Mouse (Mus musculus) adrenal gland, postnatal 4 days (tissue): ENCODE data around the gene Gatd1. TPM values are rescaled to one million over a fixed set of nuclear protein-coding genes. Genes with fewer than 3 reads are reported as not detected.

ENCODE experiments used
- DNase-seq, 2 experiments: peaks; one replicate each; pipeline ENCODE4 v3.0.0; 2021 to 2022; ENCODE audit warnings: low spot score in 2 of 2, mixed read lengths in 2 of 2
- total RNA-seq, 2 experiments: library from RNA; stranded (reverse); gene quantifications; 2 replicates each; pipeline ENCODE4 v1.2.3; 2021

The Gatd1 gene
- total RNA-seq, 2 experiments from 2014 or later: 44.9 to 50.6 TPM

DNA sequence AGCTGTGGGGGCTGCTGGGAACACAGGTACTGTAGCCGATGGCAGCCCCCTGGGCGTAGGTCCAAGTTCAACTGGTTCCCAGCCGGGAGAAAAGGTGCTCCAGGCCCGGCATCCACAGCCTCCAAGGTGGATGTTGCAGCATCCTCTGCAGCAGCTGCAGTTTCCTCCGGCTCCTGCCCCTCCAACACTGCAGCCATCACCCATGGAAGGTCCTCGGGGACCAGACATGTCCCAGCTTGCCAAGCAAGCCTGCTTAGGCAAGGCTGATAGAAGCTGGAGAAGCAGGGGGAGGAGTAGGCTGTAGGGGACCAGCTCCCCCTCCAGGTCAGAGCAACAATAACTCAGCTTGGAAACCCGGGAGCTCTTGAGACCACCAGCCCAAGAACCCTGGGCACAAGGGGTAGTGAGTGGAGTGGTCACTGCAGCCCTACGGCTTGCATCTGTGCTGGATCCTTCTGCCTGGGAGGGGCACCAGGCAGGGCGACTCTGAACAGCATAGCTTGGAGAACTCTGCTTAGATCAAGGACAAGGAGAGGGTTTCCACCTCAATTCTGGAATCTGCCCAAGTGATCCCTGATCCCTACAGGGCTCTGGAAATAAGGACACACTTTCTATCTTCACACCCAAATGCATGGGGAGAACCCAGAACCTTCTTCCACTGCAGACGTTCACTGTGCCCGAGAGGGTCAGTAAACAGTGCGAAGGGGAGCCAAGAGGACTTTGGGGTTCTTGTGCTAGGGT is 29.3 kb upstream of the Gatd1 start:
- no peak for DNase-seq

DNA sequence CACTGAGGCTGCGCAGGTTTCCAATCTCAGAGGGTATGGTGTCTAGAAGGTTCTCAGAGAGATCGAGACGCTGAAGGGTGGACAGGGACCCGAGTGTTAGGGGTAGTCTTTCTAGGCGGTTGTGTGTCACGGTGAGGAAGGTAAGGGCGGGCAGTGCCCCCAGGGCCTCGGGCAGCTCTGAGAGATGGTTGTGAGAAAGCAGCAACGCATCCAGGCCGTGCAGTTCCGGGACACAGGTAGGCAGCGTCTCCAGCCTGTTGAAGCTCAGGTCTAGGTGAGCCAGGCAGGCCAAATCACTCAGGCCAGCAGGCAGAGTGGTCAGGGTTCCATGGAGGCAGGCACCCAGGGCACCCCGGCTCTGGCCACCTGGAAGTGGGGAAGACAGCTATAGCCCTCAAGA is 28.3 kb upstream of the Gatd1 start:
- DNase-seq: no peak

GRCm38 (mm10) chr7:141441460-141441859 is 27.5 kb upstream of the Gatd1 start:
- DNase-seq: no peak

DNA sequence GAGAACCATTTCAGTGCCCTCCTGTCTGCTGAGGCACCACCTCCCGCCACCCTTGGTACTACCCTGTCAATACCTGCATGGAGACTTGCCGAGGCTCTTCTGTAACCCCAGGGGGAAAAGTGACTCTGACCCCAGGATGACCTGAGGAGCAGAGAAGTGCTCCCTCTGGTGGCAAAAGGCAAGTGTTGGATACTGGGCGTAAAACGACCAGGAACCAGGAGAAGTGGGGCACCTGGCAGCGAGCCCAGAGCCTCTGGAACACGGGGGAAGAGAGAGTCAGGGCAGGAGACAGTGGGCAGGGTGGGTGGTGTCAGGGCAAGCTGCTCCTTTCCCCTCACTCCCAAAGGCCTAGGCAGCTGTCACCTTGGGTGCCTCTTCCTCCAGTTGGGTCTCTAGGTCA is 26.7 kb upstream of the Gatd1 start:
- DNase-seq: peak in 1 of 2 experiments; percentile 47

- DNase-seq: no peak
These were observed 25.9 kb upstream of the Gatd1 start for GRCm38 (mm10) chr7:141439811-141440210.

DNA sequence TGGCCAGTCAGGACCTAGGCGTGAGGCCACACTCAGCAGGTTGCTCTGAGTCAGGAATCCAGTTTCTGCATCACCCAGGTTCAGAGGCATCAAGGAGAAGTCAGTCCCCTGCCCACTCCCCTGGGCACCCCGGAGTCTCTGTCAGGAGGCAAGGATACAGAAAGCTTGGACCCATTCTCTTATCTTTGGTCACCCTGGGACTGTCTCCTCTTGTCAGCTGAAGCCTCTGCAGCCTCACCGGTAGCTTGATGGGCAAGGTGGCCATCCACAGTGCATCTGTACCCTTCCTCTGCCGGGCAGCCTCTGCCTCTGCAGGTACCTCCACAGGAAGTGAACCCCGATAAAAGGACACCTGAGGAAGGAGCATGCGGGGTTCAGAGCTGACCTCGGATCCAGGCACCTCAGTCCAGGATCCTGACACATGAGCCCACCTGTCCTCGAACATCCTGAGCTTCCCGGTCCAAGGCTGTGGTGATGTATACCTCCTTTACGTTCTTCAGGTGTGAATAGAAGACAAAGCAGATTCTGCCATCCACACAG is 25.3 kb upstream of the Gatd1 start:
- no peak for DNase-seq

- no peak for DNase-seq
These were observed 24.4 kb upstream of the Gatd1 start for GRCm38 (mm10) chr7:141438201-141438968.

DNA sequence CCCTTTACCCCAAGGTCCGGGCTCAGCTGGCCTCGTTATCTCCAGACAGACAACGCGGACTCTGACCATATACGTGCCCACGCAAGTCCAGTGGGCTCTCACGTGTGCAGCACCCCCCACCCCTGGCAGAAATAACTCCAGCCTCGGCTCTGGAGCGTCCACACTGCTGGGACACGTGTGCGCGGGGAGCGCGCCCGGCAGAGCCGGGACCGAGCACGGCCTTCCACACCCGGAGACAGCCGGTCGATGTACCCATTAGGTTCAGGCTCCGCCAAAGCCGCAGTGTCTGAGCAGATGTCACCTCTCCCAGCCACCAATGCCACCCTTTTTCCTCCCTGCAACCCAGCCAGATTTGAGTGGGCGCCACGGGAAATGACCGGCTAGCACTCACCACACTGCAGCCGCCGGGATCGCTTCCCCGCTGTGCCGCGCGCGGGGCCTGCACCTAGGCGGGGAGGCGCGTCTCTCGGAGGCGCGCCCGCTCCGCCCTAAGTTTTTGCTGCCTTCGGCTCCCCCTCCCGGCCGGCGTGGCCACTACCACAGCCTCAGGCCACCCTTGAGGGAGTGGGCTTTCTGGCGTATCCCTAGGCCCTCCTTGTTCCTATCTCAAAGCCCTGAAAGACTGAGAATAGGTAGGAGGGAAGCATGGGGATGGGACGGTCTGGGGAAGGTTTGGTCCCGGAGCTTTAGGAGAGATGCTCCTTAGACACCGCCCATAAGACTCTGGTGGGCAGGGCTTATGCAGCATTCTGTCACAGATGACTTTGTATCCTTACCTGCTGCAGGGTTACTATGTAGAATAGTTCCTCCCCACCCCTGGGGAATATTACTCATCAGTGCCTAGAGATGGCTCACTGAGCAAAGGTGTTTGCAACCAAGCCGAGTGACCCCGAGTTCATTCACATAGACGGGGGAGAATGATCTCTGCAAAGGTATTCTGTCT is 23.5 kb upstream of the Gatd1 start, which contains the start of gene Slc25a22:
Gene Slc25a22, minus strand, starts transcription at position 715 of the 943 bp plus-strand sequence.
- peak; percentile 64 to 70 for DNase-seq

- DNase-seq: no peak
These were observed 22.6 kb upstream of the Gatd1 start for GRCm38 (mm10) chr7:141436523-141436892.

DNA sequence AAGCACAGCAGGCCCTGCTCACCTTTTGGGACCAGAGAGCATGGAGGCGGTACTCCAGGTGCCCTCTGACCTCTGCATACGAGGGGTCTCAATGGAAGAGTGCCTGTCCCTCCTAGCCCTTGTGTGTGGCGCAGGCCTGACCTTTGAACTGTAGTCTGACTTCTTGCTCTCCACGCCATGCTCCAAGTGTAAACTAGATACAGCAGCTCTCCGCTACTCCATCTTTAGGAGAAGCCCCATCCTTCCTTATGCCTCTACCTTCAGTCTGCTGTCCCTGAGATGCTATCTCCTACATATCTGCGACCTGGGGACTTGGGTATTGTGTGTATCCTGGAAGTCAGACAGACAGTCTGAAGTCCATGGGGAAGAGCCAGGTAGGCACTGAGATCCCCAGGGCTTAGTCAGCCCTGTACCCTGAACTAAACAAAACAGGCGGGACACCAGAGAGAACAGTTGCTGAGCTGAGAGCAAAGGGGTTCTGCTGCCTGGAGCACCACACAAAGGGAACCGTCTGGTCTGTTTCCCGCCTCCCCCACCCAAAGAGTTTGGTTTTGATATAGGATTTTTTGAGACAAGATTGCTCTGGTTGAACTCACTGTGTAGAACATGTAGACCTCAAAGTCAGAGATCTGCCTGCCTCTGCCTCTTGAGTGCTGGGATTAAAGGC is 22.1 kb upstream of the Gatd1 start:
- no peak for DNase-seq

- no peak for DNase-seq
These were observed 21.4 kb upstream of the Gatd1 start for GRCm38 (mm10) chr7:141435129-141435855.

DNA sequence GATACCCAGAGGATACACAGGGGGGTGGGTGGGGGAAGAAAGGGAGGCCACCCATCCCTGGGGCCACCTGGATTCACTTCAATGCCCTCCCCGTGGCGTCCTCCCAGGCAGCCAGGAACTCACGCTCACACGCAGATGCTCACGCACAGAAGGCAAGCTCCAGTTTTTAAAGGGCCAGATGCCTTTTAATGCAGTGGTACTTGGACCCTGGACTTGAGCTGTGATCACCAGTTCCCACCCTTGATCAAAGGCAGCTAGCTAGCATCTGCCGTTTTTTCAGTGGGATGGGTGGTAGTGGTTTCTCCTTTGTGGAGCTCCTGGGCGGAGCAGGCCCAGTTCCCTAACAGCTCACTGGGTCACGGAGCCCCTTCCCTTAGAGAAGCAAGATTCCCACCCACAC is 20.5 kb upstream of the Gatd1 start:
- no peak for DNase-seq

DNA sequence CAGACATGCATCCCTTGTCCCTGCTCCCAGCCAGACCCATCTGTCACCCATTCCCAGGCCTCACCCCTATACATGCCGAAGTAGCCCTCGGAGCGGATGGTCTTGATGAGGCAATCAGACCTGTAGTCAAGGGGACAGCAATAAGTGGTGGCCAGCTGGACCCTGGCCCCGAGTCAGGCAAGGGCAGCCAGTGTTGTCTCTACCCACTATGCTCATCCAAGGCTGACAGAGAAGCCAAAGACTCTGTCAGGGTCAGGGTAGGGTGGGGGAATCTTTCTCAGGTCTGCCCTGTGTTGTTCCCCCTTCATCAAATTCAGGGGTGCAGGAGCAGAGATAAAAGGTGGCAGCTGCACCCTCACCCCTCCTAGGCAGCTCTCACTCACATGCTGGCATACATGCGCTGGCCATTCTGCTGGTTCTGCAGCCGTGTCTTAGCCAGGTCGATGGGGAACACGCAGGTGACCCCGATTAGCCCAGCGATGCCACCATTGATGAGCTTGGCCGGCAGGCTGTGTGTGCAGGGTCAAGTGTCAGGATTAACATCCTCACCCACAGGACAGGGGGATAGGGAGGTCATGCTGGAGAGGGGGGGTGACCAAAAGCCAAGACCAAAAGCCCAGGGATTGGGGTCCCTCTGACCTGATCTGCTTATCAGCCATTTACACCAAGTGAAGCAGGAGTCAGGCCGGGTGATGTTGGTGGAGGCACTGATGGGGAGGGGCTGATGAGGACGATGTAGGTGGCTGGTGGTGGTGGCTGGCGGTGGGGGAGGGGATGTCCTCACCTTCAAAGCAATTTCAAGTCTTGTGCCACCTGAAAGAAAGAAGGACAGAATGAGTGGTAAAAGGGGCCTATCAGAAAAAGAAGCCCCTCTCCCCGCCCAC is 19.8 kb upstream of the Gatd1 start:
- no peak for DNase-seq

- no peak for DNase-seq
These were observed 19.0 kb upstream of the Gatd1 start for GRCm38 (mm10) chr7:141432741-141433516.

- peak in 1 of 2 experiments; percentile 46 for DNase-seq
These were observed 18.3 kb upstream of the Gatd1 start for GRCm38 (mm10) chr7:141432186-141432611.

GRCm38 (mm10) chr7:141431434-141432185 is 17.7 kb upstream of the Gatd1 start:
- no peak for DNase-seq

DNA sequence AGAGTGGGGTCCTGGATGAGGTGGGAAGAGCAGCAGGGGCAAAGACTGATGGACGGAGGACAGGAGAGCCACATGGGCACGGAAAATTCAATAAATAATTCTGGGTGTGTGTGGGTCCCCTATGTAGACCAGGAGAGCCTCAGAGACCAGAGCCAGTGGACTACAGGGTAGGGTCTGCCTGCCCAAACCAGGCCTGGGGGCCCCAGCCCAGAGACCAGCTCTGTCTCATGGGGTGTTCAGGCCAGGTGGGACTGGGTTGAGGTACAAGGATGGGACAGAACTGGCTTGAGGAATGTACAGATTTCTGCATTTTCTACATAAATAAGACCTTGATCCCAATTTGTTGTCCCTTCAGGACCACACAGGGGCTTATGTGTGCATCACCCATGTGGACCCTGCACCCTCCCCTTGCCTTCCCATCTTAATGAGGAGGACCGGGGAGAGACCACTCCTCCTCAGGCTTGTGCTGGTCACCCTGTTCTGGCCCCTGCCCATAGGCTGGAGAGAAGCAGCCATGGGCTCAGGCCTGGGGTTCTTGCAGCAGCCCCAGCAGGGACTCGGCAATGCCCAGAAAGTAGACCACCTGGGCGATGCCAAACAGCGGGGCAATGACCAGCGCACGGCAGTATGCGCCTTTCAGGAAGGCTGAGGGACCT is 16.8 kb upstream of the Gatd1 start:
- no peak for DNase-seq
